Mouse (Mus musculus): ENCODE results near the gene Morc1. TPM values are rescaled to one million over a fixed set of nuclear protein-coding genes. Genes with fewer than 3 reads are reported as not detected.

The Morc1 gene
- polyA plus RNA-seq, 1 experiment from 2014 or later = 0.05 TPM

DNA sequence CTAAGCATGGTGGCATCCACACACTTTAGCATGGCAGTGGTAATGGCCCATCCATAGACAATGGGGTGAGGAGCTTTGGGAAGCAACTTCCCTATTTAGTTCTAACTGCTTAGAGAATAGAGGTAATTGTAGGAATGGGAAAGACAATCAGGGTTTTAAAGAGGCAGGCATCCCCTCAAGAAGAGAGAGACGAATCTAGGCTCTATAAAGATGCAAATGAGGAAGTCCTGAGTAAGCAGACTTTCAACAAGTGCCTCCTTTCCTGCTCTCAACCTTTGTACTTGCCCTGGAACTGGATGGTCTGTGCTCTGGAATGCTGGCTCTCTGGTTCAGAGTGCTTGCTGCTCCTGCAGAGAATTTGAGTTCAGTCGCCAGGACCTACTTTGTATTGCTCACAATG lies 8.5 kb upstream of the Morc1 start:
- no peak for ATAC-seq (ENCODE audit: low FRiP score)
- H3K36me3 ChIP-seq = no peaks in the 10 kb centered on the region
- H3K27ac ChIP-seq = no peak overlapping the region

DNA sequence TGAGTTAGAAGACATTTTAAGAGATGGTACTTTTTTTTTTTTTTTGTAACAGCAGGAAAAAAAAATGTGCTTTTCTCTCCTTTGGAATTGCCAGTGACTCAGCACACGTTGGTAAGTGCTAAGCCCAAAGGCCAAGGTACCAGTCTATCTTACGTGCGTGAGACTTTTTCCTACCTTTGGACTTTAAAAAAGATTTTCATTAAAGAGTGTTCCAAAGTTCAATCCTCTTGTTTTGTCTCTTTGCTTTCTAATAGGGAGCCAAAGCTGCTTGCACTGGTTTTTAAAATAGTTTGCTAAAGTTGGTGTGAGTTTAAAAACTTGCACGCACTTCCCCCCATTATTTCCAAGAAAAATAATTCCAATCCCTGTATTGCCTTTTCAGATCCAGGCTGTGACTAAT lies 7.0 kb upstream of the Morc1 start:
- no peaks in the 10 kb centered on the region for H3K36me3 ChIP-seq
- WGBS = 77% methylated on average over 4 of the region's 4 CpGs
- H3K4me2 ChIP-seq = no peak overlapping the region
- no peaks in the 10 kb centered on the region for H3K4me1 ChIP-seq (replicated peaks)
- no peak for ATAC-seq (ENCODE audit: low FRiP score)
- no peaks in the 10 kb centered on the region for H3K27me3 ChIP-seq
- no peak overlapping the region for H3K4me3 ChIP-seq
- H3K27ac ChIP-seq = no peak overlapping the region
- H3K9ac ChIP-seq = no peak overlapping the region
- H3K9me3 ChIP-seq = no peaks in the 10 kb centered on the region

More for the DNA sequence above, 8.5 kb upstream of the Morc1 start:
- Histone ChIP-seq H3K4me3 (no peak overlapping the region), H3K4me2 (no peak overlapping the region), H3K9me3 (no peaks in the 10 kb centered on the region), H3K27me3 (no peaks in the 10 kb centered on the region), H3K9ac (no peak overlapping the region), H3K4me1 (replicated peaks) (no peaks in the 10 kb centered on the region)
- WGBS = 23% methylated on average over 2 of the region's 2 CpGs

DNA sequence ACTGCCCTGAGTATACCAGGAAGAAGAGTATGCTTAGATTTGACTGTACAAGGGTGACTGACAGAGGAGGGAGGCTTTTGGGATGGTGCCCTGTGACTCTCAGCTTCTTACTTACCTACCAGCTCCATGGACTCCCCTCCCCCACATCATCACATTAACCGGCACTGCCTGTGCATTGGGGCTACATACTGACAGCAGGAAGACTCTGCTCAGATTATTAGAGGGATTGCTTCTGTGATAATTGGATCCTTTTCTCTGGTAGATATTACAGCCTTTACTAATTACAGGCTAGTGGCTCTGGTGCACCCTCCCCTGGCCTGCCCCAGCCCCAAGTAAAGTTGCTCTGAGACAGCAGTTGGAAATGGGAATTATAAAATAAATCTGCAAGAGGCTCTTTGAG lies 1.6 kb upstream of the Morc1 start:
- WGBS = 65% methylated on average over 1 of the region's 1 CpGs
- no peaks in the 10 kb centered on the region for H3K27me3 ChIP-seq
- H3K9ac ChIP-seq = no peak overlapping the region
- no peaks in the 10 kb centered on the region for H3K36me3 ChIP-seq
- H3K4me3 ChIP-seq = no peak overlapping the region
- peak; percentile 65; the same call in 1 of the 2 replicates for ATAC-seq (ENCODE audit: low FRiP score)
- H3K27ac ChIP-seq = no peak overlapping the region
- H3K4me2 ChIP-seq = no peak overlapping the region
- H3K4me1 ChIP-seq (replicated peaks) = no peaks in the 10 kb centered on the region; the same call in 1 of the 2 replicates
- H3K9me3 ChIP-seq = no peaks in the 10 kb centered on the region

DNA sequence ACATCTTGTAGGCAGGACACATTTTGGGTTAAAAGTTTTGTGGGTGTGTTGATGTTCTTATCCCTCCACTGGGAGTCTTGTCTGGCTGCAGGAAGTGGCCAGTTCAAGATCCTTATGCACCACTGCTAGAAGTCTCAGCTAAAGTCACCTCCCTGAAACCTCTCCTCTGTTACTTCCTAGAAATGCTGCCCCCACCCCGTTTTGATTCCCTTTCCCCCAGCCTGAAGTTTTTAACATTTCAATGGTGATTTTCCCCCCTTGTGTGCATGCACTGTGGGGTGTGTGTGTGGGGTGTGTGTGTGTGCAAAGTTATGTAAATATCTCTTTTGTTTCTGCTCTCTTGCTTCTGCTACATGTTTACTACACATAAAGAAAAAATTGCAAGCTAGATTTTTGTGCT lies 4.4 kb downstream of the Morc1 start:
- no peaks in the 10 kb centered on the region for H3K27me3 ChIP-seq
- H3K4me1 ChIP-seq (replicated peaks) = no peaks in the 10 kb centered on the region
- H3K9ac ChIP-seq = no peak overlapping the region
- H3K4me3 ChIP-seq = no peak overlapping the region
- 17% methylated on average over 1 of the region's 1 CpGs for WGBS
- no peak overlapping the region for H3K27ac ChIP-seq
- H3K4me2 ChIP-seq = no peak overlapping the region
- no peaks in the 10 kb centered on the region for H3K36me3 ChIP-seq
- no peaks in the 10 kb centered on the region for H3K9me3 ChIP-seq
- no peak for ATAC-seq (ENCODE audit: low FRiP score)

DNA sequence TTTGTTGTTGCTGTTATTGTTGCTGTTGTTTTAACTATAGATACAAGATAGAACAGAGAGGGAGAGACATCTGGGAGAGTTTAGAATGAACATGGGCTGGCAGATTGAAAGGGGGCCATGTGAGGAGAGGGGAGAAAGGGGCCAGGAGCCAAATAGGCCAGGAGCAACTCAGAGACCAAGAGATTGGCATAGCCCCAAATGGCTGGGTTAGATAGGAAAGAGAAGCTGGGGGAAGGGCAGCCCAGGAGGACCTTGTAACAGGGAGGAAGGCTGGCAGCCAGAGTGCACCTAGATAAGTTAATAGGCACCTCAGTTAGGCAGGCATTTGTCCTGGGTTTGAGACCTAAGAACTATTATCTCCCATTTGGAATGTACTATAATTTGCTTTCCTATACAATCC lies 6.4 kb downstream of the Morc1 start:
- Histone ChIP-seq H3K9me3 (no peaks in the 10 kb centered on the region), H3K4me2 (no peak overlapping the region)

DNA sequence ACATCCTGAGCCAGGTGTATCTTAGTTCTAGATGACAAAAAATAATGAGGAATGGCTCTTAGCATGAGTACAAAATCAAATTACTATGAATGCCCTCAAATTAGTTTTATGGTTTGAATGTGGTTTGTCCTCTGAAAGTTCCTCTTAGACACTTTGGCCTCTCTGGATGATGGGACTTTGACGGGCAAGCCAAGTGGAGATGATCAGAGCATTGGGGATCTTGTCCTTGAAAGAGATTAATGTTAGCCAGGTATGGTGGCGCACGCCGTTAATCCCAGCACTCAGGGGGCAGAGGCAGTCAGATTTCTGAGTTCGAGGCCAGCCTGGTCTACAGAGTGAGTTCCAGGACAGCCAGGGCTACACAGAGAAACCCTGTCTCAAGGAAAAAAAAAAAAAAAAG lies 13.6 kb downstream of the Morc1 start:
- H3K9ac ChIP-seq = no peak overlapping the region
- 89% methylated on average over 5 of the region's 5 CpGs for WGBS
- no peak for ATAC-seq (ENCODE audit: low FRiP score)
- H3K9me3 ChIP-seq = no peaks in the 10 kb centered on the region
- no peak overlapping the region for H3K4me2 ChIP-seq
- no peaks in the 10 kb centered on the region for H3K27me3 ChIP-seq
- H3K27ac ChIP-seq = no peak overlapping the region
- H3K4me1 ChIP-seq (replicated peaks) = peaks cover 6% of the 10 kb centered on the region
- H3K36me3 ChIP-seq = no peaks in the 10 kb centered on the region
- H3K4me3 ChIP-seq = no peak overlapping the region

More for the DNA sequence above, 6.4 kb downstream of the Morc1 start:
- H3K4me1 ChIP-seq (replicated peaks) = no peaks in the 10 kb centered on the region
- no peaks in the 10 kb centered on the region for H3K36me3 ChIP-seq
- H3K4me3 ChIP-seq = no peak overlapping the region
- ATAC-seq (ENCODE audit: low FRiP score) = no peak
- no peaks in the 10 kb centered on the region for H3K27me3 ChIP-seq
- H3K27ac ChIP-seq = no peak overlapping the region
- H3K9ac ChIP-seq = no peak overlapping the region

DNA sequence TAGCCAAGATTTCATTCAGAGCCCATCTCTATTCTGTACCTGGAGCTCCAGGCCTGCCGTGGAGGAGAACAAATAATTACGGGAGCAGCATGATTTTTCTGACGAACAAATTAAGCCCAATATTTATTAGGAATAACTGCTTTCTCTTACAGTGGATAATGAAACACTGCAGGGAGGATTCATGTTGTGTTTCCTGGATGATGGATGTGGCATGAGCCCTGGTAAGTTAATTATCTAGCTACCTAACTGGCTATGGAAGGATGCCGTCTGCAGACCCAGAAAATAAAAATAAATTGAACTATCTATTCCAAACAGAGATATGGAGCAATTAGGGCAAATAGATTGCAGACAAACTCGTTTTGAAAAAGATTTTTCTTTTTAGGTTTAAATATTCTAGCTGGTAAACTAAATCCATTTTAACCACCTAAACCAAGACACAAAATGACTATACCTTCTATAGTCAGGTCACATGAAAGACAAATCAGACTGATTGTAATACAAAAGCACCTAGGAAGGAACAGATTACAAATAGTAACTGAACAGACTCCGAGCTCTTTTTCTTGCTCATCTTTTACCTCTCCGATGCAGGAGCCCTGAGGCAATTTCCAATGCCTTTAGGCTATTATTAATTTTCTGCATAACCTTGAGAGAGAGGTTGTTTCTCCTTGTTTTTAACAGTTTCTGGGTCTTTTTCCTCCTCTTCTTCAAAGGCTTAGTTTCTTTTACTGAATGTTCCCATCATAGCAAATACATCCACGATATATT lies 15.3 kb downstream of the Morc1 start:
- H3K27ac ChIP-seq = peak overlapping the region; percentile 30; the same call in 1 of the 2 replicates
- no peak overlapping the region for H3K4me2 ChIP-seq
- peaks cover 6% of the 10 kb centered on the region for H3K4me1 ChIP-seq (replicated peaks)
- peak; percentile 69; the same call in 1 of the 2 replicates for ATAC-seq (ENCODE audit: low FRiP score)
- H3K27me3 ChIP-seq = no peaks in the 10 kb centered on the region
- no peak overlapping the region for H3K4me3 ChIP-seq
- H3K9ac ChIP-seq = no peak overlapping the region
- H3K9me3 ChIP-seq = no peaks in the 10 kb centered on the region
- WGBS = 60% methylated on average over 8 of the region's 8 CpGs
- H3K36me3 ChIP-seq = no peaks in the 10 kb centered on the region

DNA sequence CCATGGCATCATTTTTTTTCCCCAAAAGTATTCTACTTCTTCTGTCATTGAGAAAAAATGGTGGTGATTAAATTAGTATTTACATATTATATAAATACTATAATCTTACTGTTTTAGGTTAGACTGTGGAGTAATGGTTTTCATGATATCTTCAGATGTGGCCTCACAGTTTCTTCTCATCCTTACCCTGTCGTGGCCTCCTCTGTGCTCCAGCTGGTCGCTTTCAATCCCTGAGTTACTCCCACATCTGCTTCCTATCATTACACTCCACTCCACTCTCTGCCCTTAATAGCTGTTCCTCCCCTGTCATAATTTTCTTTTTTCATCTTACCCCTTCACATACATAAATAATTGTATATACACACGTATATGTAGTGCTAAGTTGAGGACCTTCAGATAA lies 22.2 kb downstream of the Morc1 start:
- no peaks in the 10 kb centered on the region for H3K36me3 ChIP-seq
- H3K9me3 ChIP-seq = no peaks in the 10 kb centered on the region
- no peak overlapping the region for H3K9ac ChIP-seq
- no peak overlapping the region for H3K27ac ChIP-seq
- H3K4me3 ChIP-seq = no peak overlapping the region
- no peak for ATAC-seq (ENCODE audit: low FRiP score)
- no peaks in the 10 kb centered on the region for H3K4me1 ChIP-seq (replicated peaks)
- WGBS = 85% methylated on average over 3 of the region's 3 CpGs
- H3K27me3 ChIP-seq = no peaks in the 10 kb centered on the region
- H3K4me2 ChIP-seq = no peak overlapping the region

DNA sequence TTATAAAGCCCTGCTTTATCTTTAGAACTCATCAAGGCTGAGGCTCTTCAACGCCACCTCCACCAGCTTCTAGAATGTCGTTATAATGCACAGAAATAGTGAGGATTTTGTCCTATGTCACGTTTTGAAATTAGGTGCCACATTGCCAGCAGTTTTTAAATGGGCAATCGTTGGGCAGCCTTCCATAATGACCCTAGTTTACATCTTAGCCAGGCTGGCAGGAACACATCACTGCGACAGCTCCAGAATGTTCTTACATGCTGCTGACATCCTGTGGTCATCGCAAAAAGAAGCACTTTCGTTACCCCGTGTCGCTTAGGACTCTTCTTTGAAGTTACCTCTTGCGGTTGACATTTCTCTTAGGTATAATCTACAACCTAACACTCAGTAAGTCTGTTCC lies 42.4 kb downstream of the Morc1 start:
- no peak for ATAC-seq (ENCODE audit: low FRiP score)
- H3K4me1 ChIP-seq (replicated peaks) = 0 out of 2 replicates have a peak, but pooled peaks cover 3% of the 10 kb centered on the region
- no peak overlapping the region for H3K27ac ChIP-seq
- no peaks in the 10 kb centered on the region for H3K27me3 ChIP-seq
- WGBS = 92% methylated on average over 10 of the region's 10 CpGs
- no peaks in the 10 kb centered on the region for H3K36me3 ChIP-seq
- no peak overlapping the region for H3K4me2 ChIP-seq
- no peak overlapping the region for H3K9ac ChIP-seq
- H3K4me3 ChIP-seq = no peak overlapping the region
- H3K9me3 ChIP-seq = no peaks in the 10 kb centered on the region

DNA sequence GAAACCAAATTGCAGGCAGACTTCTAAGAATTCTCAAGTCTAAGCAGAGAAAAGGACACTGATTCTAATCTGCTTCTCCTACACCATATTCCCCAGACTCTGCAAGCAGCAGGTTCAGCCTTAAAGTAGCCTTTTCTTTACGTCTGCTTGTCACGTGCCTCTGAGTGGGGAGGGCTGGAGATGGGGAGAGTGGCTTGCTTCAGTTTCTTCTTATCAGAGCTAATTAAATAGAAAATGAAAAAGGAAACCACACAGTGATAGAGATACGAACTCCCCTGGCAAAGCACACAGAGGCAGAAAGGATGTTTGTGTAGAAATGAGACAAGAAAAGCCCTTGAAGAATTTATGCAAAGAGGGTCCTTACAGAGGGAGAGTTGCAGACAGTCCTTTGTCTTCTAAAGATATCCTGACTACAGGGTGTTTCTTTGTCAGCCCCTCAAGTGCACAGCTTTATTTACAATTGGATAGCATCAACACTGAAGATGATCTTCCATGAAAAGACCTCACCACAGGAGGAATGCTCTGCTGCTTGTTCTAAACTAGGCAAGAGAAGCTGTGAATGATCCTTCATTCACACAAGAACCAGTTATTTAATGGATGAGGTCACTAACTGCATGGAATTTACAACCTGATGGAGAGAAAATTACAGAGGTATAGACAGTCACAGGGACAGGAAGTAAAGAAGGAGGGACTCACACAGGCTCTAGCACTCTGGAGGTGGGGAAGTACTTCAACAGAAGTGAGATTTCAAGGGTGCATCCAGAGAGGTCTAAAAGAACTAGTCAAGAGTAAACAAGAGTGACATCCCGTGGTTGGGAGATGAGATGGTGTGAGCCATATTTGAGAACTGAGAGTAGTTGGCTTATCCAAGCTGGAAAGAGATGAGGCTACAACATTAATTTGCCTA lies 44.1 kb downstream of the Morc1 start:
- WGBS = 30% methylated on average over 4 of the region's 4 CpGs
- no peak overlapping the region for H3K4me2 ChIP-seq

DNA sequence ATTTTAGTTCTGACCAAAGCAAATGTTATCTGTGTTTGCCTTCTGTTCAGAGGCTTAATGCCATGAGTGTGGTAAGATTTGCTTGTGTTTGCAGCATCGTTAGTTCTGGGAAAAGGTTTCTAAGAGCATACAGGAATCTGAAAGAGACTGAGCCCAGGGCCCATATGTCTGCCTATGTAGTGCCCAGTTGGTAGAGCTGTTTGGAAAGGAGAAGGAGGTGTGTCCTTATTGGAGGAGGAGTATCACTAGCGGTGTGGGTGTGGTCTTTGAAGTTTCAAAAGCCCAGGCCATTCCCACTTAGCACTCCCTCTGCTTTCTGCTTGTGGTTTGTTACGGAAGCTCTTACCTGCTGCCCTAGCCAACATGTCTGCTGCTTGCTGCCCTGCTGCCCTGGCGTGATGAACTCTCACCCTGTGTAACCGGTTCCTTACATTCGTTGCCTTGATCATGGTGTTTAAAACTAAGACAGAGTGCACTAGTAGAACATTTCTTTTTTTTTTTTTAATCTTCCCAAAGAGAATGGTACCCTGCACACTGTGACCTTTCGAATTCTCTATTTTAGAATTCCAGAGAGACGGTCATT lies 48.3 kb downstream of the Morc1 start:
- no peaks in the 10 kb centered on the region for H3K27me3 ChIP-seq
- 0 out of 2 replicates have a peak, but pooled peaks cover 3% of the 10 kb centered on the region for H3K4me1 ChIP-seq (replicated peaks)
- H3K27ac ChIP-seq = no peak overlapping the region
- 77% methylated on average over 8 of the region's 8 CpGs for WGBS
- ATAC-seq (ENCODE audit: low FRiP score) = no peak
- H3K4me2 ChIP-seq = no peak overlapping the region
- H3K36me3 ChIP-seq = no peaks in the 10 kb centered on the region
- no peak overlapping the region for H3K4me3 ChIP-seq
- H3K9ac ChIP-seq = no peak overlapping the region
- H3K9me3 ChIP-seq = no peaks in the 10 kb centered on the region; the same call in 1 of the 2 replicates

More for the DNA sequence above, 44.1 kb downstream of the Morc1 start:
- Histone ChIP-seq H3K27me3 (no peaks in the 10 kb centered on the region), H3K9me3 (no peaks in the 10 kb centered on the region), H3K4me3 (no peak overlapping the region), H3K4me1 (replicated peaks) (0 out of 2 replicates have a peak, but pooled peaks cover 3% of the 10 kb centered on the region), H3K36me3 (no peaks in the 10 kb centered on the region), H3K9ac (no peak overlapping the region), H3K27ac (no peak overlapping the region)
- ATAC-seq (ENCODE audit: low FRiP score) = no peak

DNA sequence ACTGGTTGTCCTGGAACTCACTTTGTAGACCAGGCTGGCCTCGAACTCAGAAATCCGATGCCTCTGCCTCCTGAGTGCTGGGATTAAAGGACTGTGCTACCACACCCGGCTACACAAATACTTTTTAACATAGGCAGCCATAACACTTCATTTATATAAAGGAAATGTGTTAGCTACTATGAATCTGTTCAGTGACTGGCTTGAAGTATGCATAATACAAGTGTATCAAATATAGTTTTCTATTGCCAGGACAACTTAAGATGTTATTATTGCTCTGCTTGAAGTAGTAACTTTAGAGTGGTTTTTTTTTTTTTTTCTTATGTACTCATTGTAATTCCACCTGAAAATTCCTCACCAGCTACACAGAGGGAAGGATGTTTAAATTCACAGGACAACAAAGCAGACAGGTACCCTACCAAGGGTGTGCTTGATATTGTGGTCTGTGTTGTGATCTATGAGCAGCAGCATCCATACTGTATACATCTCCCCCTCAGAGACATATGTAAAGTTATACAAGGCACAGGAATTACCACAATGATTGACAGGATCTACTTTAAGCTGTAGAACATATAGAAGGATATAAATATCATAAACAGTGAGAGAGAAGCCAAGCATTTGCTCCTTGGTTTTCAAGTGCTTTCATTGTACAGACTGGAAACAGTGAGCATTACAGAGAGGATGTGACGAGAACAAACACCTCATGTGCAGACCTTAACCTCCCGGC lies 85.9 kb downstream of the Morc1 start:
- no peaks in the 10 kb centered on the region for H3K27me3 ChIP-seq
- H3K4me3 ChIP-seq = no peak overlapping the region
- no peak overlapping the region for H3K27ac ChIP-seq
- H3K36me3 ChIP-seq = no peaks in the 10 kb centered on the region
- no peak overlapping the region for H3K4me2 ChIP-seq
- 92% methylated on average over 5 of the region's 5 CpGs for WGBS
- no peaks in the 10 kb centered on the region for H3K4me1 ChIP-seq (replicated peaks)
- H3K9me3 ChIP-seq = no peaks in the 10 kb centered on the region
- ATAC-seq (ENCODE audit: low FRiP score) = no peak
- H3K9ac ChIP-seq = no peak overlapping the region
